Mouse (Mus musculus): ENCODE data around the gene Cpz. TPM values are rescaled to one million over a fixed set of nuclear protein-coding genes. Genes with fewer than 3 reads are reported as not detected.

Cpz gene
- polyA plus RNA-seq, 1 experiment = 1.0 TPM

DNA sequence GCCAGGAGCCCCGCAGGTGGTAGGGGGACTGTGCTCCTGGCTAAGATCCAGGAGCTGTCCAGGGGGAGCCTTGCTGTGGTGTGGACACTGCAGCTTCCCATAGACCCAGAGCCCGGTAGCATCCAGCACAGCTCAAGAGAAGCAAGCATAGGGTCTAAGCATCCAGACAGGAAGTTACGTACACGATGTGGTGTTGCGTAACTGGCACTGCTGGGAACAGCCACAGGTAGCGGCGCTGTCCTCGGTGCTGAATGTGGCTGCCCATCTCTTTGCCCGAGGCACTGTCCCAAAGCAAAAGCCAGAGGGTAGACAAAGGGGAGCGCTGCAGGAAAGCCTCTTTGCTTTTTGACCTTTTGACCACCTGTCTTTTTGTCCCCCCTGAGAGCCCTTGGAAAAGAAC, 6.1 kb upstream of the Cpz start:
- Histone ChIP-seq H3K36me3 (ENCODE audit: control insufficient read depth, insufficient read depth, low read length) (no peaks in the 10 kb centered on the region), H3K27ac (ENCODE audit: control insufficient read depth, insufficient read depth, low read length) (no peak overlapping the region), H3K4me1 (replicated peaks; ENCODE audit: control insufficient read depth, insufficient read depth, low read length) (no peaks in the 10 kb centered on the region), H3K27me3 (ENCODE audit: control insufficient read depth, insufficient read depth, low read length) (no peaks in the 10 kb centered on the region), H3K4me3 (ENCODE audit: control insufficient read depth, insufficient read depth, low read length) (no peak overlapping the region)
- DNase-seq = peak; percentile 20
- TF ChIP-seq CTCF (IDR thresholded peaks at IDR 0.05; ENCODE audit: borderline replicate concordance, control insufficient read depth, extremely low read depth, insufficient read depth, low read length, poor library complexity) = 0 out of 2 replicates have a peak, but pooled peaks have one; percentile 17
- TF ChIP-seq POLR2A (IDR thresholded peaks at IDR 0.05; ENCODE audit: control insufficient read depth, extremely low read depth, insufficient read depth, low read length, poor library complexity) = no peak
- 17% methylated on average over 10 of the region's 10 CpGs for WGBS

DNA sequence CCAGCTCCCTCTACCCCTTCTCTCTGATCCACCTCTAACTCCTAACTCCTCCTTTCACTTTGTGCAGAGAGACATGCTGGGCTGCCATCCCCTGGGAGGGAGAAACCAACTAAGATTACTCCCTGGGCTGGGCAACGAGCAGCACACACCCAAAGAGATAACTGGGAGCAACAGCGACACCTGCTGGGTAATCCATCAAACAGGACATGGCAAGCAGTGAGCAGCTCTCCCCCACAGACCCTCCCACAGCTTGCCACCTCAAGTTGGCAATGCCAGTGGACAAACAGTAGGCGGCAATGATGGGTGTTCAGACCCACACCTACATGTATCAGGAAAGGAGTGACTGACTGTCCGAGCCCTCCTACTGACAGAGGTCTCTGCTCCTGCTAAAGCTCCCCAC, 4.9 kb upstream of the Cpz start:
- TF ChIP-seq POLR2A (IDR thresholded peaks at IDR 0.05; ENCODE audit: control insufficient read depth, extremely low read depth, insufficient read depth, low read length, poor library complexity) = no peak
- TF ChIP-seq CTCF (IDR thresholded peaks at IDR 0.05; ENCODE audit: borderline replicate concordance, control insufficient read depth, extremely low read depth, insufficient read depth, low read length, poor library complexity) = peak; percentile 46; the same call in 1 of the 2 replicates
- Histone ChIP-seq H3K27ac (ENCODE audit: control insufficient read depth, insufficient read depth, low read length) (no peak overlapping the region), H3K4me3 (ENCODE audit: control insufficient read depth, insufficient read depth, low read length) (no peak overlapping the region), H3K27me3 (ENCODE audit: control insufficient read depth, insufficient read depth, low read length) (no peaks in the 10 kb centered on the region; the same call in 1 of the 2 replicates), H3K4me1 (replicated peaks; ENCODE audit: control insufficient read depth, insufficient read depth, low read length) (no peaks in the 10 kb centered on the region), H3K36me3 (ENCODE audit: control insufficient read depth, insufficient read depth, low read length) (no peaks in the 10 kb centered on the region)
- DNase-seq = peak; percentile 30
- 18% methylated on average over 4 of the region's 4 CpGs for WGBS

DNA sequence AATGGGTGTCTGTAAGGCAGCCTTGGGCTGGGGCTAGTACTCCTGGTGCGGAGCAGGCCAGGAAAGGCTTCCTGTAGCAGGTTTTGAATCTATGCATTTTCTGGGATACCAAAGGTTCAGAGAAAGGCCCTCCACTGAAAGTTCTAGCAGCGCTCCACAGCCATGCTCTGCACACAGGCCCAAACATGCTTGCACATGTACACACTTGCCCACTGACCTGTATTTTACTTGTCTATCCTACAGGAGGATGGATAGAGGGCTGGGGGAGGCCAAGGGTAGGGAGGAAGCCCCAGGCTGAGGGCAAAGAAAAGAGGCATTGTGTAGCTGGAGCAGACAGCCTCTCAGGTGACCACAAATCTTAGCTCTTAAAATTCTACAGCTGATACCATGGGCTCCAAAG, 1.1 kb downstream of the Cpz start:
- H3K36me3 ChIP-seq (ENCODE audit: control insufficient read depth, insufficient read depth, low read length) = no peaks in the 10 kb centered on the region
- no peak for DNase-seq
- H3K4me3 ChIP-seq (ENCODE audit: control insufficient read depth, insufficient read depth, low read length) = no peak overlapping the region
- H3K27ac ChIP-seq (ENCODE audit: control insufficient read depth, insufficient read depth, low read length) = no peak overlapping the region
- no peaks in the 10 kb centered on the region; the same call in 1 of the 2 replicates for H3K27me3 ChIP-seq (ENCODE audit: control insufficient read depth, insufficient read depth, low read length)
- no peak for TF ChIP-seq CTCF (IDR thresholded peaks at IDR 0.05; ENCODE audit: borderline replicate concordance, control insufficient read depth, extremely low read depth, insufficient read depth, low read length, poor library complexity)
- TF ChIP-seq POLR2A (IDR thresholded peaks at IDR 0.05; ENCODE audit: control insufficient read depth, extremely low read depth, insufficient read depth, low read length, poor library complexity) = no peak
- 88% methylated on average over 2 of the region's 2 CpGs for WGBS
- no peaks in the 10 kb centered on the region for H3K4me1 ChIP-seq (replicated peaks; ENCODE audit: control insufficient read depth, insufficient read depth, low read length)

DNA sequence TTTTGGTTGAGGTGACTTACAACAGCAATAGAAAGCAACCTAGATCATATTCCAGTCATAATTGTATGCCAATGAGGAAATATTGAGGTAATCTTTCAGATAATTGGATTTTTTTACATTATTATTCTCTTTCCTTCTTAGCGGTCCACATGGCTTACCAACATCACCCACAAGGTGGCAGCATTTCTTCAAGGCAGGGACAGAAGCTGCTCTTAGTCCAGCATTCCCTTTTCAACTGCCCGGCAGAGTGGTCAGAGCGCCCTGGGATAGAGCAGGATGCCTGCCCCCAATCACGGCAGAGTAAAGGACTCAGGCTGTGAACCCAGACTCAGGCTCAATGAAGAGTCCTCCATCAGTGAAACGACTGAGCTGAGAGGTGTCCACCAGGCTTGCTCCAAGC, 1.8 kb downstream of the Cpz start:
- peak; percentile 35 for DNase-seq
- H3K27me3 ChIP-seq (ENCODE audit: control insufficient read depth, insufficient read depth, low read length) = no peaks in the 10 kb centered on the region; the same call in 1 of the 2 replicates
- 6% methylated on average over 5 of the region's 5 CpGs for WGBS
- H3K4me3 ChIP-seq (ENCODE audit: control insufficient read depth, insufficient read depth, low read length) = no peak overlapping the region
- no peaks in the 10 kb centered on the region for H3K4me1 ChIP-seq (replicated peaks; ENCODE audit: control insufficient read depth, insufficient read depth, low read length)
- no peak overlapping the region for H3K27ac ChIP-seq (ENCODE audit: control insufficient read depth, insufficient read depth, low read length)
- no peaks in the 10 kb centered on the region for H3K36me3 ChIP-seq (ENCODE audit: control insufficient read depth, insufficient read depth, low read length)
- peak; percentile 45; the same call in 1 of the 2 replicates for TF ChIP-seq CTCF (IDR thresholded peaks at IDR 0.05; ENCODE audit: borderline replicate concordance, control insufficient read depth, extremely low read depth, insufficient read depth, low read length, poor library complexity)
- TF ChIP-seq POLR2A (IDR thresholded peaks at IDR 0.05; ENCODE audit: control insufficient read depth, extremely low read depth, insufficient read depth, low read length, poor library complexity) = no peak

DNA sequence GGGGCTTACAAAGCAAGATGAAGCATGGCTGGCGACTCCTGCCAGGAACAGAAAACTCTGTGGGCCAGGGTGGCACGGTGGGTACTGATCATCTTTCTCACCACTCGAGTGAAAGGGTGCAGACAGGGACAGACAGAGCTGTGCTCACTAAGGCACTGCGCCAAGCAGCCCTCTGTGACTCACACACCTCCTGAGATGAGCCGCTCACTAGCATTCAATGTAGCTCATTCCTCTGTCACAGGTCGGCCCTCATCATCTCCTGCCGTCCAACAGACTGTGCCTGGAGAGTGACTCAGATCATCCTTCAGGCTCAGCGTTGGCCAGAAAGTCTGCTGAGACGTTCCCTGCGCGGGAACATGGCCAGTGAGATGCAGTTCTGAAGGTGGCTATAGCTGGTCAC, 8.7 kb downstream of the Cpz start:
- 84% methylated on average over 11 of the region's 11 CpGs for WGBS
- H3K27me3 ChIP-seq (ENCODE audit: control insufficient read depth, insufficient read depth, low read length) = no peaks in the 10 kb centered on the region
- TF ChIP-seq CTCF (IDR thresholded peaks at IDR 0.05; ENCODE audit: borderline replicate concordance, control insufficient read depth, extremely low read depth, insufficient read depth, low read length, poor library complexity) = no peak
- no peak for TF ChIP-seq POLR2A (IDR thresholded peaks at IDR 0.05; ENCODE audit: control insufficient read depth, extremely low read depth, insufficient read depth, low read length, poor library complexity)

DNA sequence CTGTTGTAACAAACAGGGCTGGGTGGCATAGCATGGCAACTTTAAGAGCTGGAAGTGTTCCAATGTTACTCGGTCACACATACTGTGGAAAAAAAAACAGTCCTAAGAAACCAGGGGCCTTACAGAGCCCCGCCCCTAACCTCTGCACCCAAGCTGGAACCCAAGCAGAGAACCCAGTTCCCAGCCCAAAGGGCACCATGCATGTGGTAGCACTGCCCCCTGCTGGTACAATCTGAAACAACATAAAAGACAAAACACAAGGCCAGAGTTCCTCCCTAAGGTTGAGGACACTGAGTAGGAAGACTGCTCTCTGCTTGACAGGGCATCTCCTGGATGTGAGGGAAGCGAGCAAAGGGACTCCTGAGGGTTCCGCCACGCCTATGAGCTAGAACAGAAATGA, 14.9 kb downstream of the Cpz start:
- H3K36me3 ChIP-seq (ENCODE audit: control insufficient read depth, insufficient read depth, low read length) = no peaks in the 10 kb centered on the region
- 28% methylated on average over 5 of the region's 5 CpGs for WGBS
- no peaks in the 10 kb centered on the region for H3K4me1 ChIP-seq (replicated peaks; ENCODE audit: control insufficient read depth, insufficient read depth, low read length)
- TF ChIP-seq CTCF (IDR thresholded peaks at IDR 0.05; ENCODE audit: borderline replicate concordance, control insufficient read depth, extremely low read depth, insufficient read depth, low read length, poor library complexity) = peak; percentile 66; the same call in 1 of the 2 replicates
- TF ChIP-seq POLR2A (IDR thresholded peaks at IDR 0.05; ENCODE audit: control insufficient read depth, extremely low read depth, insufficient read depth, low read length, poor library complexity) = no peak
- DNase-seq = peak; percentile 52
- no peak overlapping the region for H3K4me3 ChIP-seq (ENCODE audit: control insufficient read depth, insufficient read depth, low read length)
- H3K27me3 ChIP-seq (ENCODE audit: control insufficient read depth, insufficient read depth, low read length) = no peaks in the 10 kb centered on the region
- no peak overlapping the region for H3K27ac ChIP-seq (ENCODE audit: control insufficient read depth, insufficient read depth, low read length)

More for the DNA sequence above, 8.7 kb downstream of the Cpz start:
- Histone ChIP-seq H3K36me3 (ENCODE audit: control insufficient read depth, insufficient read depth, low read length) (no peaks in the 10 kb centered on the region), H3K27ac (ENCODE audit: control insufficient read depth, insufficient read depth, low read length) (no peak overlapping the region), H3K4me1 (replicated peaks; ENCODE audit: control insufficient read depth, insufficient read depth, low read length) (no peaks in the 10 kb centered on the region), H3K4me3 (ENCODE audit: control insufficient read depth, insufficient read depth, low read length) (no peak overlapping the region)
- DNase-seq = no peak

DNA sequence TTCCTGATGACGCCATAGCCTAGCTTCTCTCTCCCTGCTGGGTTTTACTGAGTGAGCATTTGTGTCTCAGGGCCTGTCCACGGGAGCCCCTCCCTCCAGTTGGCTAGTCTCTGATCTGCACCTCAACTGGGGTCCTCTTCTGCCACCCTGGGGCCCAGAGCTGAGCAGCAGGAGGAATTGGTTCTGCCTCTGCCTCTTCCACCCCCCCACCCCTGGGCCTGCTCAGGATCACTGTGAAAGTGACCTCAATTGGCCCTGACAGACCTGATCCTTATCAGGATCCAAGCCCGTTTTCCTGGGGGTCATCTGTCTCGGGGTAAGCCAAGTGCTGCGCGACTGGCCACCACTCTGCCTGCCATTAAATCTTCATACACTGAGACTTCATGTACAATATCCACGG, 20.5 kb downstream of the Cpz start:
- Histone ChIP-seq H3K36me3 (ENCODE audit: control insufficient read depth, insufficient read depth, low read length) (no peaks in the 10 kb centered on the region), H3K4me1 (replicated peaks; ENCODE audit: control insufficient read depth, insufficient read depth, low read length) (no peaks in the 10 kb centered on the region), H3K27ac (ENCODE audit: control insufficient read depth, insufficient read depth, low read length) (no peak overlapping the region), H3K27me3 (ENCODE audit: control insufficient read depth, insufficient read depth, low read length) (no peaks in the 10 kb centered on the region), H3K4me3 (ENCODE audit: control insufficient read depth, insufficient read depth, low read length) (no peak overlapping the region)
- no peak for DNase-seq
- TF ChIP-seq POLR2A (IDR thresholded peaks at IDR 0.05; ENCODE audit: control insufficient read depth, extremely low read depth, insufficient read depth, low read length, poor library complexity) (no peak), CTCF (IDR thresholded peaks at IDR 0.05; ENCODE audit: borderline replicate concordance, control insufficient read depth, extremely low read depth, insufficient read depth, low read length, poor library complexity) (no peak)
- WGBS = 49% methylated on average over 7 of the region's 7 CpGs
